Mouse (Mus musculus) lung, postnatal 0 days (tissue): ENCODE measurements around the gene Usp34.

ENCODE experiments used
- CTCF ChIP-seq: IDR thresholded peaks from 2 replicates; pipeline ENCODE4 v1.5.1; 2016; ENCODE audit warnings: antibody characterized with exemption, mild to moderate bottlenecking
- EP300 ChIP-seq: IDR thresholded peaks from 2 replicates; pipeline ENCODE4 v1.6.1; 2016; ENCODE audit warnings: antibody characterized with exemption, mild to moderate bottlenecking, control low read depth

- TF ChIP-seq EP300 (no peak), CTCF (no peak)
Measured at GRCm38 (mm10) chr11:23284469-23284868, 22.2 kb upstream of the Usp34 start.
